Mouse (Mus musculus) C2C12 (cell line): ENCODE results near the gene Klc2.

Experiments used
- CTCF ChIP-seq: IDR thresholded peaks from one replicate; pipeline ENCODE4 v1.5.1; 2011; ENCODE audit not compliant: control insufficient read depth, insufficient read depth, insufficient read length
- MYOD1 ChIP-seq: IDR thresholded peaks from one replicate; pipeline ENCODE4 v1.6.1; 2011; ENCODE audit warnings: low read depth; ENCODE audit not compliant: control insufficient read depth, insufficient read length
- MYOG ChIP-seq: IDR thresholded peaks from one replicate; pipeline ENCODE4 v1.6.1; 2011; ENCODE audit not compliant: control insufficient read depth, insufficient read length; ENCODE audit errors: extremely low read depth
- USF1 ChIP-seq: IDR thresholded peaks from one replicate; pipeline ENCODE4 v1.6.1; 2011; ENCODE audit warnings: low read depth, mild to moderate bottlenecking, control low read depth, moderate library complexity

DNA sequence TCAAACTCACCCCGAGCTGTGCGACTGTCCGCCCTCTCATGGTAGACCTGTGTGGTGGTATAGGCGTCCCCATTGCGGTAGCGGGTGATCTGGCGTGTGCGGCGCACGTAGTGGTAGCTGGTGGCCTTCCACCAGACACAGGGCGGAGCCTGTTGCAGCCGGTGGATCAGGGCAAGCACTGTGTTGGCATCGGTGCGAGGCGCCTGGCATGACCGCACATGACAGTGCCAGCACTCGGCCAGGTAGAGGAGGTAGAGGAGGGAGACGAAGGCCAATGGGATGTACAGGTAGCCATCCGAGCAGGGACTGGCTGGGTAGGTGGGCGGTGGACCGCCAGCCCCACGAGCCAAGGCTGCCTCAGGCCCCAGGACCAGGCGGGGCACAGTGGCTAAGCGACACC, 35.8 kb downstream of the Klc2 start:
- TF ChIP-seq CTCF: no peak
- TF ChIP-seq MYOG: no peak
- no peak for TF ChIP-seq MYOD1
- no peak for TF ChIP-seq USF1
